Mouse (Mus musculus) natural killer cell, adult 2 months (primary cell): Measurements from ENCODE around the gene Syne3.

ENCODE experiments used
- DNase-seq, 2 experiments: peaks; one replicate each; pipeline ENCODE4 v3.0.0; 2022; ENCODE audit warnings: low spot score in 2 of 2

Gene Syne3

DNA sequence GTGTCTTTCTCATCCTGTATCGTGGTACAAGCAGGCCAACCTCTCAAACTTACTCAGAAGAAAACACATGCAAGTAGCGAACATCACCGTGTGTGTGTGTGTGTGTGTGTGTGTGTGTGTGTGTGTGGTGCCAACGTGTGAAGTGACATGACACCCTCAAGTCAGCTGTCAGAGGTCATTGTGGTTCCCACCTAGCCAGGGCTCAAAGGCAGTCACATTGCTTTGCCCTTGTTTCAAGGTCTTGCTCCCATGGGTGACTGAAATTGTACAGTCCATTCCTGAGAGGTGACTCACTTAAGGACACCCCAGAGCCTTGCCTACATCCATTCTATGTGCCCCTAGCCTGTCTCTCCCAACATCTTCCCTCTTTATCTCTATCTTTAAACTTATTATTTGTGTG lies 40.0 kb downstream of the Syne3 start:
- peak; percentile 58 to 80 for DNase-seq

DNA sequence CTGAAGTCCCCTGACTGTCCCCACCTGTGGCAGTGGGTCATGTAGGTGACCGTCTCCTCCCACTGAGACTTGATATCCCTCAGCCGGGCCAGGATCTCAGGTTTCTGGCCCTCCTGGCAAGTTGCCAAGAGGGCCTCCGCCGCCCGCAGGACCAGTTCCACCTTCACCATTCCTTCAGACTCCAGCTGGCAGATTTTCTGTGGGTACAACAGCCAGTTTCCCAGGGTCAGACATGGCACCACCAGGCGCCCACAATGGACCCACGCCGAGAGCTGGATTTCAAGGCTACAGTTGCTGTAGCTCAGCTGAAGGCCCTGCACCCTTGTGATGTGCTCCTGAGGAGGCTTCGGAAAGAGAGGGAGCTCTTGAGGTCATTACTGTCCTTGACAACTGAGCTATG lies 40.4 kb downstream of the Syne3 start:
- no peak for DNase-seq

DNA sequence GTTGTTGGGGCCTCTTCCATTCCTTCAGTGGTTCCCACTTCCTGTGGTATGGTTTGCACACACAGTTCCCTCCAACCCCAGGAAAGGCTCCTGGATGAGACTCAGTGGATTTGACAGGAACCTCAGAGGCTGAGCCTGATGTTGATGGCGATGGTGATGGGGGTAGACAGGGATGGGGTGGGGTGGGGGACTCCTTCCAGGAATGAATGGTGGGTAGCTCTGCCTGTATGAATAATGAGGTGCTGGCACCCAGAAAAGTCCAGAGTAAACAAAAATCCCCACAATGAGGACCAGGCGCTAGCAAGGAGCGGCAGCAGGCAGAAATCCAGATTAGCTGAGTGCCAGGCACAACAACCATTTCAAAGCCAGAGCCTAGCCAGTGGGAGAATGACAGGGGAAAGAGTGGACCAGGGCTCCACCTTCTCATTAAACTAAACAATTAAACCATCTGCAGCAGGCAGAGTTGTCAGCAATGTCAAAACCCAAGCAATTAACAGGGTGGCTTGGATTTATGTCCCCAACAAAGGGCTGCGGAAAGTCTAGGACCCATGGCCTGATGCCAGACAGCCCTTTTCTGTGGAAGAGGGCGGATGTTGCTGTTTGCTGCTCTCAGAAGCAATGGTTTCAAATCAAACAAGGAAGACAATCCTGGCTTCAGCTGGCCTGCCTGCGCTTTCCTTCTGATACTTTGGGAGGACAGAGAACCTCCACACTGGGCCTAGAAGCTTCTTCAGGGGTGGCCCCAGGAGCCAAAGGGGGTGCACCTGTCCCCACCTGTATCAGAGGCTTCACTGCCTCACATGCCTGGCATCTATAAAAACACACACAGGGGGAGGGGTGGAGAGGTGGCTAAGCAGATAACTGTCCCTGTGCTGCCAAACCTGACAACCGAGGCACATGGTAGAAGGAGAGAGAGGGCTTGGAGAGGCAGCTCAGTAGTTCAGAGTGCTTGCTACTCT lies 44.4 kb downstream of the Syne3 start:
- no peak for DNase-seq

DNA sequence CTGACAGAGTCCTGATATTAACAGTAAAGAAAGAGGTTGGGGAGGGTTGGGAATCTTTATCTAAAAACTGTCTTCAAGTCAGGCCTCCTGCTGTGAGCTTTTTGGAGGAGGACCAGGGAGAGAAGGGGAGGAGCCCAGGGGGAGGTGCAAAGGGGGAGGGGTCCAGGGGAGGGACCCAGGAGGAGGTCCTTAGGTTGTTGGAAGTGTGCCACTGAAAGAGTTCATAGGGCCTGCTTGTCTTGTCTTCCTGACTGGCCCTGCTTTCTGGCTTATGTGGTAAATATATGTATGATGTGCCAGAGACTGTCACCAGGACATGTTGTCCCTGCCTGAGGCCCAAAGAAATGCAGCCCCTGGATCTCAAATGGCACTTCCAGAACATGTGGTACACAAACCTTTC lies 49.2 kb downstream of the Syne3 start:
- DNase-seq: no peak

DNA sequence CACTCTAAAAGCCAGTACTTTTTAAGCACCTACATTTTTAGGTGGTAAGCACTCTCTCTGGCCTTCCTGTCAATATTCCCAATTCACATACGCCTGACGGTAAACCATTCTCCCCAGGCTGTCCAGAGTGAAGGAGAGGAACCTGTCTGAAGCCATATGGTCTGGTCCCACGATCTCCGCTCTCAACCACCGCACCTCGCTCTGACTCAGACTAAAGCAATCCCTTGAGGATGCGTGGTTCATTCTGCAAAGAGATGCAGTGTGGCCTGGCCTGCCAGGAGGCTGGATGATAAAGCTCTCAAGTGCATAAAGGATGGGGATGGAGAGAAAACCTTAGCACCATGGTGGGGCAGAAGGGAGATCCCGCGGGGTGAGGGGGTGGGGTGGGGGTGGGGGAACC lies 49.6 kb downstream of the Syne3 start:
- no peak for DNase-seq

DNA sequence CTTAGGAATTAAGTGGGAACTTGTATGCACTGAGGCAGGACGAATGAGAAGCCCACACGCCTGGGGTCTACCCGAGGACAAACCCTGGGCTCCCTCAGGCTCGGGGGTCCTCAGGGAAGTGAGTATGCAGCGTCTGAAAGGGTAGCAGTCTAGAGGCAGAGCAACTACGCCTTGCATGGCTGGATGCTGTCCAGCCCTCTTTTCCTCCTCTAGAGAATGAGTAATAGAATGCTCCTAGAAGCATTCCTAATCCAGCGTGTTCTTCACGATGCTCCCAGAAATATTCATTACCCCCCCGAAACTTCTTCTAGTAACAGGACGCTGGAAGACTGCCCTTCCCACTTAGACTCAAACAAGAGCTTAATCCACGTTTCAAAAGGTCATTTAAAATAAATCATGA lies 51.3 kb downstream of the Syne3 start:
- DNase-seq: no peak

DNA sequence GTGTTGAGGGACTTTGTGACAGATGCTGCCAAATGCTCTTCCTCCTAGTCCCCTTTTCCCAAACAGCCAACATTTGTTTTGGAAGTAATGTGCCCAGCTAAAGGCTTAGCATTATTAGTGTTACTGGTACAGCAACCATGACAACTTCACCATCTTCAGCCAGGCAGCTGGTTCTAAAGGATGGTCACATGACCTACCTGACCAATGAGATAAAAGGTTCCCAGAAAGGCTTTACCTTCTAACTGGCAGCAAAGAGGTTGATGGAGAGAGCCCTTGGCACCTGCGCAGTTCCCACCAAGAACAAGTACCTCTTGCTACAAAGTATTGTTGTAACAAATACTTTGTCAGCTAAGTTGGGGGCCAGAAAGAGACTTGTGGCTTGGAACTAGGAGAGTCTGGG lies 52.4 kb downstream of the Syne3 start:
- DNase-seq: no peak

DNA sequence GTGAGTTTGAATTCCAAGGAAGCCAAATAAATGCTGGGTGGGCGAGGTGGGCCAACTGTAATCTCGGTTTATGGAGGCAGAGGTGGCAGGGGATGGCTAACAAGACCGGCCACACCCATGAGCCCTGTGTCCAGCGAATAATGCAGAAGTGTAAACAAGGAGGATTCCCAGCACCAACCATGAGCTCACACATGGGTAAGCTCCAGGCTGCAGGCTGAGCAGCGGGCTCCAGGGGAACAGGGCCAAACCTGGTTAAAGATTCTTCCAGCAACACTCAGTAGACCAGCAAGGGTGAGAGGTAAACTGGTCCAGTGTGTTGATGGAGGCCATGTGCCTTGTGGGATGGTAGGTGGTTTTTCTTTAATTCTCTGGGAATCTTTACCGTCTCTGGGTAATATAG lies 53.2 kb downstream of the Syne3 start:
- no peak for DNase-seq

DNA sequence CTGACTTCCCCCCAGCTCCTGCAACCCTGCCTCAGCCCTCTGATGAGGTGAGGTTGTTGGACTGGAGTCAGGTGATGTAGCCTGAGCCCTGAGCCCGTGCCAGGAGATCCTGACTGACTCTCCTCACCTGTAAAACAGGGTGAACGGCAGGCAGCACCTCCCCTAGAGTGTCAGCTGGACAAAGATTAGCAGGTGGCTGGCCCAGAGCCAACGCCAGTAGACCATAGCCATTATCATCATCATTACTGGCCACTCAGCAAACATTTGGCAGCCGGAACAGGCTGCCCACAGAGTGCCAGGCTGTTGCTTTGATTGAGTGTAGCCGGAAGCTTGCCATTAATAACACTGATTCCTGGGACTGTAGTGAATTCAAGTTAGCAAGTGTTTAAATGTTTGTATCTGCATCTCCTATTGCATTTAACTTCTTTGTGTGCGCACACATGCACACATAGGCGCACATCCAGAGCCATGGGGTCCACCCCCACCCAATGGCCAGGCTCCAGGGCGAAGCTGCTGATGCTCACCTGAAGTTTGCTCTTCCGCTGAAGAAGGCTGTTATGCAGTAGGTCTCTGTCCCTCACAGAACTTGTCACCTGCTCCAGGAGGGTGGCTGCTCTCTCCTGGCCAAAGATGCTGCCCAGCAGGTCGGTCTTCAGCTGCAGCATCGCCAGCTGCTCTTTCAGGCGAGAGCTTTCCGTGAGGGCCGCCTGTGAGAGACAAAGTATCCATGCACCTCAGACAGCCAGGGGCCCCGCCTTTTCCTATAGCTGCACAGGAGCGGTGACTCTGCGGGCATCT lies 54.4 kb downstream of the Syne3 start:
- DNase-seq: no peak

DNA sequence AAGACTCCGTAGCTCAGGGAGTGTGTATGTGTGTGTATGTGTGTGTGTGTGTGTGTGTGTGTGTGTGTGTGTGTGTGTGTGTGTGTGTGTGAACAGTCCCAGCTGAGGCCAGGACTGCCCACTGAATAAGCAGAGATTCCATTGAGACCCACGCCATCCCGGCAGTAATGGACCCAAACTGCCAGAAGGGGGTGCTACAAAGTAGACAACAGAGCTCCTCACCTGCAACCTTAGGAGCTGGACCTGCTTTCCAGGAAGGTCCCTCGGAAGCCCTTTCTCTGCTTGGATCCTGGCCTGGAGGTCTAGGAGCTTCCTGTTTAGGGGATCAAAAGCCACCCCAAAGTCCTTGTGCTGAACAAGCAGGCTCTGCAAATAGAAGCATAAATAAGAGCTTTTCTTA lies 55.7 kb downstream of the Syne3 start:
- peak; percentile 20 to 58 for DNase-seq

DNA sequence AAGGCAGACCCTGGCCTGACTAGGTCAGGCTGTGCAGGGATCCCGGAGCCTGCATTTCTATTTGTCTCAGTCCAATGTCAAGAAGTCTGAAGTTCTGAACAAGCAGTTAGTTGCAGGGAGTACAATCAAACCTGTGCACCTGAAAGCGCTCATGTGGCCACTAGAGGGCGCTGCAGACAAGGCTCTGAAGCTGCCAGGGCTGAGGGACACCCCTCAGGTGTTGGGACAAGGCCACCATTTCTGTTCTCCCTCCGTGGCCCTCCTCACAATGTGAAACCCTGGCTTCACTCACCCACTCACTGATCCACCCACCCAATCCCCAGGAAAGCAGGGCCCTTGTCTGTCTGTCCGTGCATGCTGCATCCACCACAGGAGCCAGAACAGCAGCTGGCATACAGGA lies 57.2 kb downstream of the Syne3 start:
- peak; percentile 73 to 81 for DNase-seq

DNA sequence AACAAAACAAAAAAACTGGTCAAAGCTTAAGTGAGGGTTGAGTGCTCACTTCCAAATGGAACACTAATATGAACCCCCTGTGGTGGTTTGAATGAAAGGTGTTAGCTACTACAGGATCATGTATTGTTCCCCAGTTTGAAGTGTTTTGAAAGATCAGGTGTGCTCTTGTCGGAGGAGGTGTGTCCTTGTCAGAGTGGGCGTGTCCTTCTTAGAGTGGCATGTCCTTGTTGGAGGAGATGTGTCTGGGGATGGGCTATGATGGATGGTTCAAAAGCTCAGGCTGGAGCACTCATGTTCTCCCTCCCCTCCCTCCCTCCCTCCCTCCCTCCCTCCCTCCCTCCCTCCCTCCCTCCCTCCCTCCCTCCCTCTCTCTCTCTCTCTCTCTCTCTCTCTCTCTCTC lies 61.7 kb downstream of the Syne3 start:
- DNase-seq: no peak

DNA sequence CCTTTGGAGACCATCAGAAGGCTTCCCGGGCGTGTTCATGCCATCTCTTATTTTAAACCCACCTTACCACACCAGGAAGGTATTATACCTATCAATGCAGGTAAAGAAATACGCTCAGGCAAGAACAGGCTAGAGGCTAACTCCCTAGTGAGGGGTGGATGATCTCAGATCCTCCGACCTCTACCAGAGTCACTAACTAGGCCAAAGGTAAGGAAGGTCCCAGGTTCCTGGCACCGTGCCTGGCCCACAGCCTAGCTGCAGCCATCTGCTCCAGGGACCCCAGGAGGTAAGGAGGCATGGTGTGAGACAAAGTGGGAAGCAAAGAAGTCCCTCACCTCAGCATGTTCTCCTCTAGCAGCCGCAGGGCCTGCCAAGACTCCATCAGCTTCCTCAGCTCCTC lies 63.4 kb downstream of the Syne3 start:
- no peak for DNase-seq

DNA sequence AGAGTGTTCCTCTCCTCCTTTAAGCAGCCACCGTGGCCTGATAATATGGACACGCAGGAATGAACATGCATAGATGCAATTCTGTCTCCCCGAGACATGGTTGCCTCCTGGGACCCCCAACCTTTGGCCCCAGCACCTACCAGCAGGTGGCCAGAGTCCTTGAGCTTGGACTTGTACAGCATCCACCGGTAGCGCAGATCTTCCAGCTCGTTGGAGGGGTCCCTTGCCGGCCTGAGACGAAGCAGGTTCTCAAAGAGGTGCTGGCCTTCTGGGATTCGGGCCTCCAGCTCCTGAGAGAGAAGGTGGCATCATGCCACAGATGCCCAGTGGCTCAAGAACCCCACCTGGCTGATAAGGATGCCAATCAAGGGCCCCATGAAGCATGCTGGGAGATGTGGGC lies 69.1 kb downstream of the Syne3 start:
- DNase-seq: no peak

DNA sequence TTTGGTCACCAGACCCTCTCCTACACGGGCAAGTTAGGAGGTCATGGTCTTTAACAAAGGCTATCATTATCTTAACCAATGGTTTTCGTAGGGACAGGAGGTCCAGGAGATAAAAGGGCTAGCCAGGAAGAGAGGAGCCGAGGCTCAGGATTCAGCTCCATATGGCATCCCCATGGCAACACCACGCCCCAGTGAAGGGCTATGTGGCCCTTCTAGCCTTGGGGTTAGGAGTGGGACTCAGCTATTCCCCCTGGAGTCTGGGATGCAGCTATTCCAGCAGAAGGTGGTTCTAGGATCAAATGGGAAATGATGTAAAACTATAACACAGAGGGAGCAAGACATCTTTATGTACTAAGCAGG lies 69.6 kb downstream of the Syne3 start:
- no peak for DNase-seq

DNA sequence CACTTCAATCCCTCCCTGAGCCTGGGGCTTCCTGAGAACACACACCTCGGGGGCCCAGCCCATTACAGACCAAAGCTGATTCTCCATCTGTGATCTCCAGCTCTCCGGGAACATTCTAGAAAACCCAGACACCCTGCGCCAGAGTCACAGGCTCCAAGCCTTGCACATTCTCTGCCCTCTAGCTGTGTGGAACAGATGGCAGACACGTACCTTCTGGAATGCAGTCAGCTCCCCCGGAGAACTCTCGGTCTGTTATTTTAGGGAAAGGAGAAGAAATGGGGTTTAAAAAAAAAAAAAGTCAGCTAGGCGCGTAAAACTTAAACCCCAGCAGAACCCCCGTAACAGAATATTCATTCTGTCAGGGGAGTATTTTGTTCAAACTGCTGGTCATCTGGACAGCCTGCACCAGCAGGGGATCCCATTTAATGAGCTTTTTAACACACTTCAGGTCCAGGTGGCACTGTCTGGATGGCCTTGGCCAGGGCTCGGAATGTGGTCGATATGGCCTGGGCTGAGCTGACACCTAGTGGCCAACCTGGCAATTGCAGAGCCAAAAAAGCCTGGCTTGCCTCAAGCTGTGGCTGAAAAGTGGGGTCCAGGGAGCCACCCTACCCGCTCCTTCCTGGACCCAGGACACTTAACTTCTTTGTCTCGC lies 70.1 kb downstream of the Syne3 start:
- DNase-seq: peak; percentile 30 to 44

DNA sequence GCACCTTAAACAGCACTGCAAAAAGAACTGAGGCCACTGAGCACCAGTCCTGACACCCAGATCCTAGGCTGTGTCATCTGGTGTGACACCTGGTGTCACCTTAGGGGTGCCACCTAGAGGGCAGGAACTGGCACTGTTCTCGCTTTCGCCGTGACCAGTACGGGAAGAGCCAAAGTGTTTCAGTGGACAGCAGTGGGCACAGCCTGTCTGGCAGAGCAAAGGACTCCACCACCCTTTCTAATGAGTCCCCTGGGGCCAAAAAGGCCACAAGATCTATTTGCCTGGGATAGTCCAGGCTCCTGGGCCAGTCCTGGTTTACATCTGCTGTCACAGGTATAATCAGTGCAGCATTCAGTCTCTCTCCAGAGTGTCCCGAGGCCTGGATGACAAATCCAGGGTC lies 70.7 kb downstream of the Syne3 start:
- DNase-seq: no peak

DNA sequence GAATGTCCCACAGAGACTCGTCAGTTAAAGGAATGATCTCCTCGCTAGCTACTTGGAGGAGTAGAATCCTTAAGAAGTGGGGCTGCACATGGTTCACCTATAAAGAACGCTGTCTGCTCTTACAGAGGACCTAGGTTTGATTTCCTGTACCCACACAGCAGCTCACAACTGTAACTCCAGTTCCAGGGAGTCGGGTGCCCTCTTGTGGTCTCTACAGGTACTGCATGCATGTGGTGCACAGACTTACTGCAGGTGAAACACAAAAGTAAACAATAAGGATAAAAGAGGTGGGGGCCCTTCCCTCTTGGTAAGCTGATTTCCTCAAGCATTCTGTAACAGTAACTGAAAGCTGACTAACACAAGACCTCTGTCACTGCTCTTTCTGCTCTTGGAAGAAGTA lies 73.4 kb downstream of the Syne3 start:
- DNase-seq: peak; percentile 12 to 37

DNA sequence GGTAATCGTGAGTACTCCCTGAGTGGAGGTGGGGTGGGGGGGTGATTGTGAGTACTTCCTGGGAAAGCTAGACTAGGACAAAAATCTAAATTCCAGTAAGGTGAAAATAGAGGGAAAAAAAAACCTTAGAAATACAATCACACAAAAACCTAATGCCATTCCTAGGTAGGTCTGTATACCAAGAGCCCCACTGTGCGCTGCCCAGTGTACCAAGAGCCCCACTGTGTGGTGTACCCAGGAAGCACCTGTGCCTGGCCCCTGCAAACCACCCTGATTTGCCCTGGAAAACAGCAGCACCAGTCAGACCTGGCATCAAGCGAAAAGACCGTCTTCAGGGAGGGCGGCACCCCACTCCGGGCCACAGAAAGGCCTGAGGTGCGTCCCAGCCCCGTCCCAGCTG lies 74.5 kb downstream of the Syne3 start:
- no peak for DNase-seq

DNA sequence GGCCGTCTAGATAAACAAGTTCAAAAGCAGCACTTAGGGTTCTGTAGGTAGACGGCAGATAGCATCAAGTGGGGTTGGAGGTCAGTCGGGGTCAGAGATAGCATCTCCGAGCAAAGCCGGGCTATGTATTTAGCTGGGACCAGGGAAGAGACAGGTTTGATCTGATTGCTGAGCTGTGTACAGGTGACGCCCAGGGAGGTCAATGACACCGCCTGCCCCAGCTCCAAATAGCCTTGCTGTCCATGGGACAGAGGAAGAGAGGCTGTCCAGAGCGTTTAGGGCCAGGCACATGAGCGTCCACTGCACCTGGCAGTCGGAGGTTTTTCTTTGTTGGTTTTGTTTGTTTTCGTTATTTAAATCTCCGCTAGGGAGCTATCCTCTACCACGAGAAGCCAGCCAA lies 75.8 kb downstream of the Syne3 start:
- no peak for DNase-seq

DNA sequence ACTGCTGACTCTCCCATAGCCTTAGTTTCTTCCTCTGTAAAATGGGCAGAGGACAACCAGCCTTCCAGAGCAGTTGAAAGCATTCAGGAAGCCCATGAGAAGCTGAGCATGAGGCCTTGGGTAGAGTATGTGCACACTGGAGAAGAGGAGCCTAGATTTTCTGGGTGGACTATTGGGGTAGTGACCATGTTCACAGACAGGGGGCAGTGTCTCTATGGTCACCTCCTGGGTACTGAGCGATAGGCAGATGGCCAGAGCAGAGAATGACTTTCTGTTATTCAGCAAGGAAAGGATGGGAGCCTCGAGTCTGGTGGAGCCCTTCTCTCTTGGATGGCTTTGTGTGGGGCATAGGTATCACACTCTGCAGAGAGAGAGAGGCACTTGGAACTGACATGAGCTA lies 76.4 kb downstream of the Syne3 start:
- peak in 1 of 2 experiments; percentile 15 for DNase-seq

DNA sequence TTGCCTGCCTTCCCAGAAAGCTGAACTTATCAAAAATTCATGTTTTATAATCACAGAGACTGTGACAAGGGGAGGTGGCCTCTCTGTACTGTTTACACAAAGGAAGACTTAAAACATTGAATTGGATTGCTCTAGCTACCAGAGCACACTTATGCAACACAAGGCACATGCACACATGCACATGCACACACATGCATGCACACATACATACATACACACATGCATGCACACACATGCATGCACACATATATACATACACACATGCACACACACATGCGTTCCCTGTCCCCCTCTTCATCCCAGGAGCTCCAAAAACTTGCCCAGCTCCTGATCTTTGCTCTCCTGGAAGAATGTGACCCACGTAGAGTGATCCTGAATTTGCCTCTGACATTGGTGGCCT lies 83.8 kb downstream of the Syne3 start:
- DNase-seq: no peak

DNA sequence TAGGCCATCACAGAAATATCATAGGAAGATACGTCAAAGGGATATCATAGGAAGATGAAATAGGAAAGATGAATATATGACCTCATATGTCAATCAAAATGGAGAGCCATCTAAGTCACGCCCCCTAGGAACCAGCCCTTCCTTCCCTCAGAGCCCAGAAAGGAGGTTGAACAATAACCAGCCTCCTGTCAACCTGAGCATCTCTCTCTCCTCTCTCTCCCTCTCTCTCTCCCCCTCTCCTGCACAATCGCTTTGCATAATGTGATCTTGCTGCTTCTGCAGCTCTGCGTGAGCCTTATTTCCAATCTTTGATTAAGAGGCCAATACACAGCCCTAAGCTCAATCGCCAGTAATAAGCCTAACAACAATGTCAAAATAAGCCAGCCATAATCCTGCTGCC lies 84.6 kb downstream of the Syne3 start:
- no peak for DNase-seq
